Mouse (Mus musculus) liver, adult 2 months (tissue): ENCODE results near the gene Casq2. TPM values are rescaled to one million over a fixed set of nuclear protein-coding genes. Genes with fewer than 3 reads are reported as not detected.

Source experiments
- DNase-seq: peaks from one replicate; pipeline ENCODE4 v3.0.0-alpha.2; 2011; ENCODE audit warnings: low read depth, low spot score; ENCODE audit errors: extremely low read depth
- H3K27ac ChIP-seq: fragments of 200-500 bp; replicated peaks from 2 replicates; pipeline ENCODE4 v1.5.1; 2012; ENCODE audit warnings: low read depth, mild to moderate bottlenecking, control low read depth, inconsistent platforms, low read length; ENCODE audit not compliant: insufficient read depth
- H3K27me3 ChIP-seq: fragments of 200-500 bp; 2 replicates; pipeline ENCODE4 v1.6.1; 2012; ENCODE audit warnings: mild to moderate bottlenecking, moderate library complexity, low read length, inconsistent platforms; ENCODE audit not compliant: control insufficient read depth, insufficient read depth
- H3K36me3 ChIP-seq: fragments of 200-500 bp; 2 replicates; pipeline ENCODE4 v1.6.1; 2012; ENCODE audit warnings: low read length, inconsistent platforms; ENCODE audit not compliant: control insufficient read depth, insufficient read depth
- H3K4me1 ChIP-seq: fragments of 200-500 bp; 2 replicates; pipeline ENCODE4 v1.6.1; 2011; ENCODE audit warnings: low read length; ENCODE audit not compliant: control insufficient read depth, insufficient read depth
- H3K4me3 ChIP-seq: fragments of 200-500 bp; 2 replicates; pipeline ENCODE4 v1.5.1; 2011; ENCODE audit warnings: low read depth, mild to moderate bottlenecking, control low read depth, low read length, moderate library complexity; ENCODE audit not compliant: insufficient read depth
- H3K79me2 ChIP-seq: fragments of 200-500 bp; 2 replicates; pipeline ENCODE4 v1.6.1; 2012; ENCODE audit warnings: inconsistent platforms, mild to moderate bottlenecking, low read length, moderate library complexity; ENCODE audit not compliant: control insufficient read depth, insufficient read depth
- H3K9ac ChIP-seq: fragments of 200-500 bp; 2 replicates; pipeline ENCODE4 v1.6.1; 2012; ENCODE audit warnings: low read depth, mild to moderate bottlenecking, control low read depth, inconsistent platforms, low read length
- CTCF ChIP-seq: fragments of 200-500 bp; IDR thresholded peaks from 2 replicates; pipeline ENCODE4 v1.5.1; 2011; ENCODE audit warnings: low read depth, low read length, control low read depth
- POLR2A ChIP-seq: fragments of 200-500 bp; IDR thresholded peaks from 2 replicates; pipeline ENCODE4 v1.6.1; 2011; ENCODE audit warnings: low read length, control low read depth; ENCODE audit not compliant: insufficient read depth; ENCODE audit errors: extremely low read depth
- WGBS: fragments of 180-500 bp; shearing (Covaris S2); methylation state at CpG from one replicate; pipeline ENCODE4 v1.1.7; 2018; 5-methylcytosine and 5-hydroxymethylcytosine counted together
- polyA plus RNA-seq: library from polyadenylated mRNA; depleted of rRNA; stranded (reverse); fragments of >200 nt; gene quantifications from 2 replicates; pipeline ENCODE4 v1.2.3, GENCODE M21; 2012
- total RNA-seq: library from RNA; depleted of rRNA; stranded (reverse); fragments of >200 nt; gene quantifications from 2 replicates; pipeline ENCODE4 v1.2.3, GENCODE M21; 2014

Gene Casq2
- total and polyA plus RNA-seq, 2 experiments: 0.65 TPM; not detected in 1

DNA sequence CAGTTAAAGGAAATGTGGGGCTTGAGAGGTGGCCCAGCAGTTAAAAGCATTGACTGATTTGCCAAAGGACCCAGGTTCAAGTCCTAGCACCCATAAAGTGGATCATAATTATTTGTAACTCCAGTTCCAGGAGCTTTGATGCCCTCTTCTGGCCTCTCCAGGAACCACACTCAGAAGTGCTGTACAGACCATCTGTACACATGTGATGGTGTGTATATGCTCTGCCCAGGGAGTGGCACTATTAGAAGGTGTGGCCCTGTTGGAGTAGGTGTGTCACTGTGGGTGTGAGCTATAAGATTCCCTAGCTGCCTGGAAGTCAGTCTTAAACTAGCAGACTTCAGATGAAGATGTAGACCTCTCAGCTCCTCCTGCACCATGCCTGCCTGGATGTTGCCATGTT is 34.7 kb downstream of the Casq2 start:
- DNase-seq: no peak

DNA sequence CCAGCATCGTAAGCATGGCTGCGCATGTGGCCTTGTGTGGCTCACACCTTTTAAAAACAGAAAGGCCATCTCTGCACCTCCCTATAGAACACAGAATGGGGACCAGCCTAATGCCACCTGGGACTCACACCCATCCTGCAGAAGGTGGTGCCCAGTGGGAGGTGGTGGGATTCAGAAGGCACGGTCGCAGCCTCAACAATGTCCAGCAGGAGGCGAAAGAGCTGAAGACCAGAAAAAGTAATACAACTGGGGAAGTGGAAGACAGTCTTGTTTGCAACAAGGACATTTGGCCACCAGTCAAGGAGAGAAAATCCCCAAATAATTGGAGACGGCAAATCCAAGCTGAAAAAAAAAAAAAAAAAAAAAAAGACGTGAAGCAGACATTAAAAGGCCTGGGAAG is 35.8 kb downstream of the Casq2 start:
- Histone ChIP-seq H3K27ac (no peak overlapping the region), H3K27me3 (no peaks in the 10 kb centered on the region), H3K4me3 (no peak overlapping the region), H3K36me3 (no peaks in the 10 kb centered on the region), H3K79me2 (no peaks in the 10 kb centered on the region), H3K9ac (no peak overlapping the region), H3K4me1 (no peaks in the 10 kb centered on the region)
- TF ChIP-seq CTCF: 0 out of 2 replicates have a peak, but pooled peaks have one; percentile 15
- TF ChIP-seq POLR2A: no peak
- WGBS: 86% methylated on average over 7 of the region's 7 CpGs
- DNase-seq: no peak

More for the DNA sequence above, 34.7 kb downstream of the Casq2 start:
- Histone ChIP-seq H3K9ac (no peak overlapping the region), H3K27ac (no peak overlapping the region), H3K4me3 (no peak overlapping the region), H3K36me3 (no peaks in the 10 kb centered on the region), H3K27me3 (no peaks in the 10 kb centered on the region), H3K4me1 (no peaks in the 10 kb centered on the region), H3K79me2 (no peaks in the 10 kb centered on the region)
- no peak for TF ChIP-seq POLR2A

DNA sequence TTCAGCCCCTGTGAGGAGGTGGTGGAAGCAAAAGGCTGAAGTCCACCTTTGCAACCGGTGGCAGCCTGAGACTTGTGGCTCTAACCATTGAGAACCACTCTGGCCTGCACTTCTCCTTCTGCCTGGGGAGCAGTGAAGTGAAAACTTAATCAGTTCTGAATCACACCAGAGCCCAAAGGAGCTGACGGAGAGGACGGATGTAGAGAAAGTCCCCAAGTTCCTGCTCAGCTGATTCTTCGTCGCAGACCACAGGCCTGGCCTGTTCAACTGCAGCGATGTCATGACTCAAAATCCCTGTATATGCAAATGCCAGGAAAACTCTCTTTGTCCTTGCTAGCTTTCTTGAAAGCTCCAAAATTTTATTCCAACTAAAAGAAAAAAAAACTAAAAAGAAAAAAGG is 37.4 kb downstream of the Casq2 start:
- Histone ChIP-seq H3K9ac (no peak overlapping the region), H3K4me1 (no peaks in the 10 kb centered on the region), H3K79me2 (no peaks in the 10 kb centered on the region), H3K27me3 (no peaks in the 10 kb centered on the region), H3K4me3 (no peak overlapping the region), H3K36me3 (no peaks in the 10 kb centered on the region), H3K27ac (no peak overlapping the region)
- TF ChIP-seq CTCF (no peak), POLR2A (no peak)
- 84% methylated on average over 6 of the region's 6 CpGs for WGBS
- DNase-seq: no peak

DNA sequence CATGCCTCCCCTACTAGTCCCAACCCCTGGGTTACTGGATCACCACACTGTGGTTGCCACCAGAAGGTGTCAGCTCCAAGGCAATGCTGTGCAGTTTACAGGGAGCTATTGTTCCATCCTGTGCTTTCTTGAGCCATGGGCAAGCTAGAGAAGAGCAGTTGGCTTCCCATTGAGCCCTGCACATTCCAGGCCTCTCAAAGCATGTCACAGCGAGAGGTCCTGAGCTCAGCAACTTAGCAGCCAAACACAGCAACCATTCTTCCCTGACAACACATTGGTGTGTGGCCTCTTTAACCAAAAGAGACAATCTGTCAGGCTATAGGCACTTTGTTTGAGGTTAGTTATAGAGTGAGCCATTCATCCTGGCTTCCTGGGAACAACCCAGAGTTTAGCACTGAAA is 39.3 kb downstream of the Casq2 start:
- Histone ChIP-seq H3K27me3 (no peaks in the 10 kb centered on the region), H3K36me3 (no peaks in the 10 kb centered on the region), H3K79me2 (no peaks in the 10 kb centered on the region), H3K27ac (no peak overlapping the region), H3K4me1 (no peaks in the 10 kb centered on the region), H3K9ac (no peak overlapping the region), H3K4me3 (no peak overlapping the region)
- TF ChIP-seq POLR2A (no peak), CTCF (no peak)
- WGBS: 91% methylated on average over 1 of the region's 1 CpGs
- DNase-seq: no peak

DNA sequence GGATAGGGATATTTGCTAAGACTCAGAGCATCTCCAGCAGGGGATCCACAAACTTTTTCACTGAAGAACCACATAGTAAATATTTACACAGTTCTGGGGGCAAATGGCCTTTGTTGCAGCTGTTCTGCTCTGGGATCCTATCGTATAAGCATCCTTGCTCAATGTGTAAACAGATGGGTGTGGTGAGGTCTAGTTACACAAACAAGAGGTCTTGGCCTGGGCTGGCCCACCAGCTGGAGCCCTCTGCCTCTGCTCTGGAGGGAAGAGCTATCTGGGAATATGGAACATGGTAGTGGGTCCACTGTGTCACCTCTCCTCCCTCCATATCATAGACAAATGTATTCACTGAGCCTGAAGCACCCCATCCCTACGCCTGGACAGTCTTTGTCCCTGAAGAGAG is 40.9 kb downstream of the Casq2 start:
- TF ChIP-seq CTCF (no peak), POLR2A (no peak)
- Histone ChIP-seq H3K36me3 (no peaks in the 10 kb centered on the region), H3K27ac (no peak overlapping the region), H3K79me2 (no peaks in the 10 kb centered on the region), H3K27me3 (no peaks in the 10 kb centered on the region), H3K9ac (no peak overlapping the region), H3K4me3 (no peak overlapping the region), H3K4me1 (no peaks in the 10 kb centered on the region)
- 51% methylated on average over 2 of the region's 2 CpGs for WGBS
- DNase-seq: no peak

DNA sequence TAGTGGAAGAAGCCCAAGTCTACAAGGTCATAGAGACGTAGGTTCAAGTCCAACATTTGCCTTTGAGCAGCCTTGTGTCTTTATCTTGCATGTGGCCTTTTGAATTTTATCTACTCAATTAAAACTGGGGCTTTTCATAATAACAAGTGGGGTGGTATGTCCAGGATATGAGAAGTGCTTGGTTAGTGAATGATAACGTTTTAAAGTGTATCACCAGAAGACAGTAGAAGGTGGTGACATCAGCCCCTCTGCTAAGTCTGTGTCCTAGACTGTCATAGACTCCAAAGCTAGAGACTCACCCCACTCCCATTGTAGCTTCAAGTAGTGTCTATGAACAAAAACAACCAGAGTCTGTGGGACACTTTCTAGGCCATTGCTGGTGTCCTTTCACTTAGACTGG is 42.0 kb downstream of the Casq2 start:
- WGBS: 92% methylated on average over 2 of the region's 2 CpGs

DNA sequence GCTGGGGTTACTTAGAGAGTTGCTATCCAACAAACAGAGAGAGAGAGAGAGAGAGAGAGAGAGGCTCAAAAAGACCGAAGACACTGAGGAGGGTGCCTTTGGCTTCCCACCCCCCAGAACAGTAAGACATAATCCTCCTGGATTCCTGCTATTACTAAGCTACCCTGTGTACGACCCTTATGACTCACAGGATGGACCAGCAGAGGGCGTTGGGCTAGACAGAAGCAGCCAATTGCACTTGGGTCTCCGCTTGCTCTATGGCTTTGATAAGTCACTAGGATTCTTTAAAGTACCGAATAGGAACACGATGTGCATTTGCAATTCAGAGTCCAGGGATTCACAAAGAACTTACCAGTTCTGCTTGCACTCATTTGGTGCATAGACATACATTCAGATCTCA is 44.3 kb downstream of the Casq2 start:
- no peak overlapping the region for H3K9ac ChIP-seq
- no peaks in the 10 kb centered on the region for H3K36me3 ChIP-seq
- no peak overlapping the region for H3K4me3 ChIP-seq
- no peak for DNase-seq
- H3K4me1 ChIP-seq: no peaks in the 10 kb centered on the region
- TF ChIP-seq POLR2A (no peak), CTCF (no peak)
- no peaks in the 10 kb centered on the region for H3K27me3 ChIP-seq
- WGBS: 75% methylated on average over 6 of the region's 6 CpGs
- H3K79me2 ChIP-seq: no peaks in the 10 kb centered on the region
- H3K27ac ChIP-seq: no peak overlapping the region

More for the DNA sequence above, 42.0 kb downstream of the Casq2 start:
- no peaks in the 10 kb centered on the region for H3K79me2 ChIP-seq
- no peak for DNase-seq
- no peaks in the 10 kb centered on the region for H3K4me1 ChIP-seq
- H3K27ac ChIP-seq: no peak overlapping the region
- H3K27me3 ChIP-seq: no peaks in the 10 kb centered on the region
- H3K4me3 ChIP-seq: no peak overlapping the region
- no peak overlapping the region for H3K9ac ChIP-seq
- TF ChIP-seq POLR2A (no peak), CTCF (no peak)
- no peaks in the 10 kb centered on the region for H3K36me3 ChIP-seq
